Comparison of ENCODE assay signal across 8 mouse cellular contexts in the genomic region with DNA sequence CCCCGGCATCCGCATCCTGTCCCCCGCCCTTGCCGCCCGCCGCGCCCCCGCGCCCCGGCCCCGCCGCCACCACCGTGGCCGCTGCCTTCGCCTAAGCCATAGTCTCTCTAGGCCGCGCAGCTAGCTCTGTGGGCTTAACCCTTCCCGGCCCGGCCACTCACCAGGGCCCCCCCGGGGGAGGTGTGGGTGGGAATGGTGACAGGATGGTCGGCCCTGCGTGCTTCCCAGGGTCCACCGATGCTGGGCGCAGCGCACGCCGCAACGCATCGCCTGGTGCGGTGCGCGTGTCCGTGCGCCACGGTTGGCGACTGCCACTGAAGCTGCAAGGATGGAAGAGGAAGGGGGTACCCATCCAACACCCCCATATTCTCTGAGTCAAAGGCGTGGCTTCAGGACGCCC. TPM values are rescaled to one million over a fixed set of nuclear protein-coding genes. Genes with fewer than 3 reads are reported as not detected.
DNase-seq lines count a peak whose midpoint lies in the region; ATAC-seq and TF ChIP-seq lines count a peak whose summit lies in the region.

A gene (minus strand): TSS at position 220 of the 400 bp plus-strand sequence.

- peaks cover 29% of the 10 kb centered on the region for H3K4me1 ChIP-seq in heart, embryonic 12.5 days (replicated peaks)
- peaks cover 2 to 3% of the 10 kb centered on the region in 2 experiments; a peak in 2 of 4 replicates for H3K4me1 ChIP-seq in ES-E14 (ENCODE audit: control insufficient read depth in 2 of 2, insufficient read depth in 2 of 2, low read length in 2 of 2, poor library complexity in 1 of 2)
- H3K4me1 ChIP-seq in lung, postnatal 0 days (ENCODE audit: insufficient read depth, low read depth, low read length) = no peaks in the 10 kb centered on the region; the same call in 1 of the 2 replicates
- H3K4me1 ChIP-seq in cerebellum, adult 2 months (ENCODE audit: control insufficient read depth, insufficient read depth, low read length) = no peaks in the 10 kb centered on the region

- no peak for DNase-seq in heart, adult 11 months
- no peak for DNase-seq in ES-E14 (ENCODE audit: low read depth, low spot score)
- peak; percentile 14 for DNase-seq in heart, postnatal 4 days
- DNase-seq in lung, postnatal 0 days (ENCODE audit: low spot score) = no peak
- no peak for DNase-seq in cerebellum, adult 2 months
- no peak for DNase-seq in embryo, embryonic 9.5 days (ENCODE audit: extremely low spot score)
- DNase-seq in cerebellum, adult 18-20 months = no peak

- H3K27ac ChIP-seq in heart, embryonic 12.5 days (ENCODE audit: poor library complexity, severe bottlenecking) = no peak within 1 kb of the TSS
- H3K27ac ChIP-seq in ES-E14 (ENCODE audit: insufficient read depth, low read depth, low read length, poor library complexity, severe bottlenecking) = no peak within 1 kb of the TSS
- H3K27ac ChIP-seq in lung, postnatal 0 days (ENCODE audit: low read length) = no peak within 1 kb of the TSS
- H3K27ac ChIP-seq in cerebellum, adult 2 months (ENCODE audit: insufficient read depth, low read length) = no peak within 1 kb of the TSS

- no peak for TF ChIP-seq POLR2A in cerebellum, adult 2 months (IDR thresholded peaks at IDR 0.05; ENCODE audit: borderline replicate concordance, insufficient read depth, low read length)

- no peaks in the 10 kb centered on the region; the same call in 1 of the 2 replicates for H3K36me3 ChIP-seq in heart, embryonic 12.5 days
- H3K36me3 ChIP-seq in ES-E14 (ENCODE audit: control insufficient read depth, insufficient read depth, low read length, poor library complexity, severe bottlenecking) = no peaks in the 10 kb centered on the region
- H3K36me3 ChIP-seq in lung, postnatal 0 days (ENCODE audit: insufficient read depth, low read length) = no peaks in the 10 kb centered on the region

- H3K9ac ChIP-seq in heart, embryonic 12.5 days = peak within 1 kb of the TSS; percentile 59
- peak within 1 kb of the TSS; percentile 61; the same call in 1 of the 2 replicates for H3K9ac ChIP-seq in ES-E14 (ENCODE audit: insufficient read depth, low read depth, low read length, poor library complexity, severe bottlenecking)
- peak within 1 kb of the TSS; percentile 32; the same call in 1 of the 2 replicates for H3K9ac ChIP-seq in lung, postnatal 0 days (replicated peaks; ENCODE audit: low read depth)

- peak within 1 kb of the TSS; percentile 54 for H3K4me3 ChIP-seq in heart, embryonic 12.5 days
- peak within 1 kb of the TSS; percentile 61 to 62 for H3K4me3 ChIP-seq in ES-E14 (ENCODE audit: insufficient read depth in 1 of 2, low read depth in 1 of 2, low read length in 2 of 2, poor library complexity in 1 of 2, severe bottlenecking in 1 of 2)
- H3K4me3 ChIP-seq in lung, postnatal 0 days (ENCODE audit: low read depth, low read length) = peak within 1 kb of the TSS; percentile 41
- no peak within 1 kb of the TSS for H3K4me3 ChIP-seq in cerebellum, adult 2 months (replicated peaks; ENCODE audit: insufficient read depth, low read depth, low read length)

- peak; percentile 35; the same call in 1 of the 2 replicates for ATAC-seq in heart, embryonic 12.5 days (ENCODE audit: insufficient number of reproducible peaks, low FRiP score)
- ATAC-seq in lung, postnatal 0 days = peak; percentile 36

- no peak for TF ChIP-seq EP300 in lung, postnatal 0 days (IDR thresholded peaks at IDR 0.05)

- H3K27me3 ChIP-seq in heart, embryonic 12.5 days (replicated peaks) = peaks cover 66% of the 10 kb centered on the region
- H3K27me3 ChIP-seq in lung, postnatal 0 days (replicated peaks; ENCODE audit: insufficient read depth, low read length) = peaks cover 27% of the 10 kb centered on the region
- H3K27me3 ChIP-seq in cerebellum, adult 2 months (ENCODE audit: control insufficient read depth, insufficient read depth, low read length) = peaks cover 2% of the 10 kb centered on the region; the same call in 1 of the 2 replicates

- H3K4me2 ChIP-seq in heart, embryonic 12.5 days = peak within 1 kb of the TSS; percentile 83
- H3K4me2 ChIP-seq in lung, postnatal 0 days (replicated peaks; ENCODE audit: low read depth, low read length) = peak within 1 kb of the TSS; percentile 72

- WGBS in heart, embryonic 12.5 days = 2% methylated on average over 22 of the region's 38 CpGs
- 2% methylated on average over 21 of the region's 38 CpGs for WGBS in lung, postnatal 0 days
- WGBS in cerebellum, adult 2 months = 2% methylated on average over 38 of the region's 38 CpGs

- no peak for TF ChIP-seq CTCF in lung, postnatal 0 days (IDR thresholded peaks at IDR 0.05)
- TF ChIP-seq CTCF in cerebellum, adult 2 months (IDR thresholded peaks at IDR 0.05; ENCODE audit: borderline replicate concordance, insufficient read depth, low read depth, low read length) = no peak

- peaks cover 5% of the 10 kb centered on the region for H3K9me3 ChIP-seq in heart, embryonic 12.5 days (replicated peaks)
- H3K9me3 ChIP-seq in ES-E14 (ENCODE audit: control insufficient read depth, insufficient read depth, low read depth, low read length) = no peaks in the 10 kb centered on the region
- no peaks in the 10 kb centered on the region for H3K9me3 ChIP-seq in lung, postnatal 0 days (ENCODE audit: low read length)

- in situ Hi-C loops in ES-E14 (cut with MboI; ENCODE audit: low sequenced_read_pairs in 2 of 2, unreplicated experiment in 2 of 2) = no loop called here

TF ChIP-seq in ES-E14, 5 proteins besides CTCF, POLR2A, EP300 and RAD21:
- TF ChIP-seq MAFK (IDR thresholded peaks at IDR 0.05; ENCODE audit: insufficient read depth, low read depth, low read length) (no peak), ZC3H11A (IDR thresholded peaks at IDR 0.05; ENCODE audit: borderline replicate concordance, low read depth, low read length) (no peak), CHD2 (IDR thresholded peaks at IDR 0.05; ENCODE audit: low read depth, low read length) (no peak), HCFC1 (IDR thresholded peaks at IDR 0.05; ENCODE audit: borderline replicate concordance, insufficient read depth, low read length) (no peak), ZNF384 (IDR thresholded peaks at IDR 0.05; ENCODE audit: low read depth, low read length) (no peak)

RNA-seq across cellular contexts. Expression of the gene that starts here (rescaled TPM):
- 0.09 TPM in 1 of 2 replicates, not detected in the other for polyA plus RNA-seq in heart, embryonic 12.5 days (2016; fragmentation: Nextera tagmentation; extraction: Ambion mirVana)
- total RNA-seq in ES-E14 (2012; rRNA removed) = 0.67 and 0.69 TPM in 2 replicates
- under 1 TPM; 0.31 to 0.47 TPM for total RNA-seq in heart, postnatal 4 days (2021)
- 0.08 TPM in 1 of 2 replicates, not detected in the other for polyA plus RNA-seq in lung, postnatal 0 days (2015; fragmentation: Nextera tagmentation; extraction: Ambion mirVana)
- polyA plus RNA-seq in cerebellum, adult 2 months (2012; rRNA removed) = 2.0 TPM in 2 replicates

Comparison
In these comparisons a context has a peak if more than half of its experiments do, and no peak if none do; other contexts are left out.
1. Peak in ATAC-seq, H3K4me3 ChIP-seq, H3K9ac ChIP-seq and H3K4me2 ChIP-seq in heart, embryonic 12.5 days; RNA of the gene not detected or under 1 TPM.
2. Peak in DNase-seq in heart, postnatal 4 days; RNA of the gene not detected or under 1 TPM.
3. Peak in ATAC-seq, H3K4me3 ChIP-seq, H3K9ac ChIP-seq and H3K4me2 ChIP-seq in lung, postnatal 0 days; RNA of the gene not detected or under 1 TPM.